Mouse (Mus musculus) kidney, adult 2 months (tissue): Measurements from ENCODE around the gene S100a5.

Experiments used
- CTCF ChIP-seq: fragments of 200-500 bp; conservative IDR thresholded peaks from 2 replicates; pipeline ENCODE4 v1.5.1; 2011; ENCODE audit warnings: low read depth, mild to moderate bottlenecking, control low read depth, low read length, moderate library complexity, mixed read lengths; ENCODE audit not compliant: insufficient read depth, insufficient read length
- POLR2A ChIP-seq: fragments of 200-500 bp; IDR thresholded peaks from one replicate; pipeline ENCODE4 v1.6.1; 2011; ENCODE audit warnings: low read depth, low read length, control low read depth

DNA sequence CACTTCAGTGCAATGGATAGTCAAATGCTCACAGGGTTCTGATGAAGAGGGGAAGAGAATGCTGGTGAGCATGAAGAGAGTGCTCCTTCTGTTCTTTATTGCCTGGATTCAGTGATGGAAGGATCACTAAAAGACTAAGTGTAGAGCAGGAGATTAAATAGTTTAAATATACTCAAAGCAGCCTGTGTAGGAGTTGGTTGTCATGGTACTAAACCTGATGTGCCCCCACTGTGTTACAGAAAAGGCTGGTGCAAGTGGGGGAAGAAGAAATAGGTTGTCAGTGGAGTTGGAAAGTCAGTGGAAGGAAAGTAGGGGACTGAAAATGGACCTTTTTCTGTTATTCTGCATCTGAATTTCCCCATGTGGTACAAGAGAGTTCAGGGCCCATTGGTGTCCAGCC, 40.7 kb downstream of the S100a5 start:
- TF ChIP-seq CTCF: no peak
- TF ChIP-seq POLR2A: no peak
